Mouse (Mus musculus) kidney, embryonic 16.5 days (tissue): Measurements from ENCODE around the gene H2afy. TPM values are rescaled to one million over a fixed set of nuclear protein-coding genes. Genes with fewer than 3 reads are reported as not detected.

Experiments used
- ATAC-seq: fragments of 200-750 bp; cut with Nextera tagmentation; 2 replicates; pipeline ENCODE4 v1.8.0; 2017; ENCODE audit warnings: moderate TSS enrichment; ENCODE audit not compliant: low FRiP score, low TSS enrichment
- H3K27ac ChIP-seq: fragments of 300-500 bp; sonication (generic); 2 replicates; pipeline ENCODE4 v1.5.1; 2014; ENCODE audit warnings: low read length
- H3K27me3 ChIP-seq: fragments of 300-500 bp; sonication (generic); 2 replicates; pipeline ENCODE4 v1.6.1; 2014; ENCODE audit warnings: low read length, control low read depth, mixed read lengths; ENCODE audit not compliant: insufficient read depth
- H3K36me3 ChIP-seq: fragments of 300-500 bp; sonication (generic); 2 replicates; pipeline ENCODE4 v1.6.1; 2014; ENCODE audit warnings: low read length, control low read depth, mixed read lengths; ENCODE audit not compliant: insufficient read depth
- H3K4me1 ChIP-seq: fragments of 300-500 bp; sonication (generic); 2 replicates; pipeline ENCODE4 v1.6.1; 2014; ENCODE audit warnings: low read length, control low read depth, mixed read lengths; ENCODE audit not compliant: insufficient read depth
- H3K4me2 ChIP-seq: fragments of 300-500 bp; sonication (generic); replicated peaks from 2 replicates; pipeline ENCODE4 v1.6.1; 2014; ENCODE audit warnings: low read depth, low read length
- H3K4me3 ChIP-seq: fragments of 300-500 bp; sonication (generic); 2 replicates; pipeline ENCODE4 v1.5.1; 2014; ENCODE audit warnings: mild to moderate bottlenecking, low read length
- H3K9ac ChIP-seq: fragments of 300-500 bp; sonication (generic); replicated peaks from 2 replicates; pipeline ENCODE4 v1.6.1; 2014; ENCODE audit warnings: low read length
- H3K9me3 ChIP-seq: fragments of 300-500 bp; sonication (generic); 2 replicates; pipeline ENCODE4 v1.6.1; 2016; ENCODE audit warnings: low read length, control low read depth
- WGBS: fragments of 180-500 bp; shearing (Covaris S2); extraction: QIAGEN DNeasy Blood & Tissue Kit; methylation state at CpG from one replicate; pipeline ENCODE4 v1.1.7; 2014; 5-methylcytosine and 5-hydroxymethylcytosine counted together
- polyA plus RNA-seq: library from polyadenylated mRNA; unstranded; fragments of >200 nt; fragmentation: Nextera tagmentation; extraction: Ambion mirVana; gene quantifications from 2 replicates; pipeline ENCODE4 v1.2.1, GENCODE M21; 2015

Gene H2afy
- polyA plus RNA-seq, 1 experiment from 2014 or later = 367 TPM

GRCm38 (mm10) chr13:56117991-56118765, 18.0 kb downstream of the H2afy start:
- no peak for ATAC-seq
- Histone ChIP-seq H3K9ac (no peak overlapping the region), H3K27me3 (no peaks in the 10 kb centered on the region), H3K4me3 (no peak overlapping the region), H3K27ac (no peak overlapping the region), H3K9me3 (no peaks in the 10 kb centered on the region), H3K4me1 (peaks cover 55% of the 10 kb centered on the region), H3K36me3 (peaks cover 25% of the 10 kb centered on the region), H3K4me2 (no peak overlapping the region)
- 50% methylated on average over 9 of the region's 9 CpGs for WGBS

GRCm38 (mm10) chr13:56115906-56116305, 20.3 kb downstream of the H2afy start:
- no peaks in the 10 kb centered on the region for H3K27me3 ChIP-seq
- 7% methylated on average over 3 of the region's 3 CpGs for WGBS

DNA sequence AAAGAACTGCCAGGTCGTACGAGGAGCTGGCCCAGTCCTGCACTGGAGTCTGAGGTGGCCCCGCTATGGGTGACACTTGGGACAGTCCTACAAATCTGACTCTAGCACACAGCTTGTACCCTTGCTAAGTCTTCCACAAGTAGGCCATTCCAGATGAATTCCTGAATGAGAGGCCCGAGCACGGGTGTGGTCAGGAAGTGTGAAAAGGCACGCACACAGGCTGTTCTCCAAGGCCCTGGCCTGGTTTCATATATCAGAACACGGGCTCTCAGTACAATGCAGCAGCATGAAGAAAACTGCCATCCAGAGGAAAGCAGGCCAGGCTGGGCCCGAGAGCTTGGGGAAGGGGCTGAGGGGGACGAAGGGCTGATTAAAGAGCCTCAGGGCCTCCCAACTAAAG, 20.8 kb downstream of the H2afy start:
- 27% methylated on average over 9 of the region's 9 CpGs for WGBS
- ATAC-seq = peak; percentile 37
- H3K36me3 ChIP-seq = peaks cover 14% of the 10 kb centered on the region; the same call in 1 of the 2 replicates
- peak overlapping the region; percentile 67 for H3K27ac ChIP-seq
- peaks cover 83% of the 10 kb centered on the region for H3K4me1 ChIP-seq
- H3K9ac ChIP-seq = no peak overlapping the region; the same call in 1 of the 2 replicates
- H3K27me3 ChIP-seq = no peaks in the 10 kb centered on the region
- no peak overlapping the region for H3K4me2 ChIP-seq
- no peaks in the 10 kb centered on the region for H3K9me3 ChIP-seq
- H3K4me3 ChIP-seq = no peak overlapping the region

More at GRCm38 (mm10) chr13:56115906-56116305, 20.3 kb downstream of the H2afy start:
- ATAC-seq = no peak
- Histone ChIP-seq H3K4me1 (peaks cover 77% of the 10 kb centered on the region), H3K27ac (peak overlapping the region; percentile 39), H3K9ac (no peak overlapping the region), H3K36me3 (peaks cover 14% of the 10 kb centered on the region), H3K4me3 (no peak overlapping the region), H3K4me2 (no peak overlapping the region), H3K9me3 (no peaks in the 10 kb centered on the region)

DNA sequence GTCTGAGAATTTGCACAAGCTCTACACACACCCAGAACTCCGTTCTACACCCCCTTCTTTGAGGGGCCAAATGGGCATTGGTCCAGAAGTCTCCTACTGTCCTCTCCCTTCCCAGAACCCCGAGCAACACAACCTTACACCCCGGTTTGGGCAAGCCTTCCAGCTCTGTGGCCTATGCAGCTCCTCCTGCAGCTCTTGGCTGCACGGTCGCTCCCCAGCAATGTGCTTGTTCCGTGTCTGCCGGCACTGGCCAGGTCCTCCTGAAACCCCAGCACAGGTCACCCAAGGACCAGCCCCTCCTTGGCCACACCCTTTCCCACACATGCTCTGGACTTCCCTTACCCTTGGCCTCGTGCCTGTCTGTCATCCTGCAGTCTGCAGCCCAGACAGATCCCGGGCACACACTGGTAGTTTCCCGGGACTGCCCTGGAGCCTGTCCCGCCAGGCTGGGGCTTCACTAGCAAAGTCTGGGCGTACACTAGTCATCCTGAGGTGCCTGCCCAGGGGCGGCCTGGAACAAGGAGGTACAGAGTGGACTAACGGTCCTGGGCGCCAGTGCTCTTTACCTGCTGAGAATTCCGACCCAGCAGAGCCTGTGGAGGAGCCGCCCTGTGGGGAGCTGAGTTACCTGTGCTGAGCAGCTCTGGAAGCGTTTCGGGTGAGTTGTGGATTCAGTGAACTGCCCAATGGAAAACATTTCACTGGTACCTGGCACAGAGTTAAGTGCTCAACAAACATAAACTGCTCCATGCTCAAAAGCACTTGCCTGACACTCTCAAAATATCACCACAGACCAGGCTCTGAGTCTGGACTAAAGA, 22.5 kb downstream of the H2afy start:
- H3K4me3 ChIP-seq = no peak overlapping the region
- no peaks in the 10 kb centered on the region for H3K27me3 ChIP-seq
- peak overlapping the region; percentile 4; the same call in 1 of the 2 replicates for H3K9ac ChIP-seq
- ATAC-seq = peak; percentile 25; the same call in 1 of the 2 replicates
- H3K36me3 ChIP-seq = peaks cover 6% of the 10 kb centered on the region; the same call in 1 of the 2 replicates
- no peaks in the 10 kb centered on the region for H3K9me3 ChIP-seq
- 51% methylated on average over 19 of the region's 19 CpGs for WGBS
- peak overlapping the region; percentile 50; the same call in 1 of the 2 replicates for H3K27ac ChIP-seq
- H3K4me2 ChIP-seq = no peak overlapping the region
- peaks cover 92% of the 10 kb centered on the region for H3K4me1 ChIP-seq

DNA sequence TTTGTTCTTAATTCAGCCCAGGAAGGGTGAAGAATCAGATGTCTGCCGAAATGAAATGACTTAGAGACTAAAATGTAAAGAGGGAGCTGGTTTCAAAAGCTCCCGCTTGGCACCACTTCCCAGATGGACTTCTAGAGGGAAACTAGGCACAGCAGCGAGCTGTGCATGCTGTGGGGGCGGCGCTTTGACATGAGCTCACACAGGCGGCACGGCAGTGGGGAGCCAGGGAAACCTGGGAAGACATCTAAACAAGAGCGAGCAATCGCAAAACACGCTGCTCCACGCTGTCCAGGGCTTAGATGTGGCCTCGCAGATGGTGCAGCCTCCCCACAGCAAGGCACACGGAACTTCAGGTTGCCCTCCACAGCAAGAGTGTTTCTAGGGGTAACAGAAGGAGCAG, 23.2 kb downstream of the H2afy start:
- no peak for ATAC-seq
- H3K9me3 ChIP-seq = no peaks in the 10 kb centered on the region
- 44% methylated on average over 13 of the region's 13 CpGs for WGBS
- no peaks in the 10 kb centered on the region for H3K27me3 ChIP-seq
- peak overlapping the region; percentile 4; the same call in 1 of the 2 replicates for H3K9ac ChIP-seq
- H3K4me2 ChIP-seq = no peak overlapping the region
- H3K36me3 ChIP-seq = peaks cover 5% of the 10 kb centered on the region; the same call in 1 of the 2 replicates
- peaks cover 91% of the 10 kb centered on the region for H3K4me1 ChIP-seq
- H3K4me3 ChIP-seq = no peak overlapping the region
- peak overlapping the region; percentile 50; the same call in 1 of the 2 replicates for H3K27ac ChIP-seq

- Histone ChIP-seq H3K27ac (peak overlapping the region; percentile 50; the same call in 1 of the 2 replicates), H3K27me3 (no peaks in the 10 kb centered on the region), H3K9ac (no peak overlapping the region), H3K4me2 (no peak overlapping the region), H3K4me3 (no peak overlapping the region), H3K4me1 (peaks cover 88% of the 10 kb centered on the region), H3K9me3 (no peaks in the 10 kb centered on the region), H3K36me3 (peaks cover 1% of the 10 kb centered on the region; the same call in 1 of the 2 replicates)
- 22% methylated on average over 4 of the region's 4 CpGs for WGBS
- ATAC-seq = peak; percentile 25; the same call in 1 of the 2 replicates
Observed at GRCm38 (mm10) chr13:56112496-56112895, 23.7 kb downstream of the H2afy start.

- H3K4me2 ChIP-seq = no peak overlapping the region
- peak overlapping the region; percentile 36; the same call in 1 of the 2 replicates for H3K27ac ChIP-seq
- H3K4me3 ChIP-seq = no peak overlapping the region
- no peak for ATAC-seq
- no peaks in the 10 kb centered on the region for H3K36me3 ChIP-seq
- peaks cover 92% of the 10 kb centered on the region for H3K4me1 ChIP-seq
- 49% methylated on average over 6 of the region's 6 CpGs for WGBS
- no peak overlapping the region for H3K9ac ChIP-seq
- no peaks in the 10 kb centered on the region for H3K9me3 ChIP-seq
- H3K27me3 ChIP-seq = no peaks in the 10 kb centered on the region
Observed at GRCm38 (mm10) chr13:56111601-56112000, 24.6 kb downstream of the H2afy start.

- Histone ChIP-seq H3K4me2 (no peak overlapping the region), H3K27me3 (no peaks in the 10 kb centered on the region), H3K36me3 (no peaks in the 10 kb centered on the region), H3K4me3 (no peak overlapping the region), H3K9ac (peak overlapping the region; percentile 9; the same call in 1 of the 2 replicates), H3K4me1 (peaks cover 86% of the 10 kb centered on the region), H3K27ac (no peak overlapping the region), H3K9me3 (no peaks in the 10 kb centered on the region)
- 54% methylated on average over 19 of the region's 19 CpGs for WGBS
- no peak for ATAC-seq
Observed at GRCm38 (mm10) chr13:56110694-56111531, 25.2 kb downstream of the H2afy start.

GRCm38 (mm10) chr13:56109703-56110102, 26.5 kb downstream of the H2afy start:
- 64% methylated on average over 4 of the region's 4 CpGs for WGBS
- peaks cover 78% of the 10 kb centered on the region for H3K4me1 ChIP-seq

More at GRCm38 (mm10) chr13:56109703-56110102, 26.5 kb downstream of the H2afy start:
- Histone ChIP-seq H3K9me3 (no peaks in the 10 kb centered on the region), H3K9ac (0 out of 2 replicates have a peak overlapping the region, but pooled peaks have one; percentile 15), H3K27me3 (no peaks in the 10 kb centered on the region), H3K4me2 (no peak overlapping the region), H3K36me3 (peaks cover 2% of the 10 kb centered on the region; the same call in 1 of the 2 replicates), H3K4me3 (no peak overlapping the region), H3K27ac (peak overlapping the region; percentile 36)
- no peak for ATAC-seq
